Mouse (Mus musculus) megakaryocyte-erythroid progenitor cell, adult 5 weeks (primary cell): ENCODE measurements around the gene Pax8. TPM values are rescaled to one million over a fixed set of nuclear protein-coding genes. Genes with fewer than 3 reads are reported as not detected.

Source experiments
- polyA plus RNA-seq: library from polyadenylated mRNA; stranded (reverse); fragments of >175 nt; gene quantifications from 2 replicates; pipeline ENCODE4 v1.2.3, GENCODE M21; 2012

Gene Pax8
- 0.29 and 0.48 TPM in 2 replicates for polyA plus RNA-seq

GRCm38 (mm10) chr2:24475420-24475819, at the start of gene Pax8:
Gene Pax8 (minus strand): TSS chr2:24475599.

Other genes with a start within 250 kb of the Pax8 start
- 0.18 TPM in 1 of 2 replicates, not detected in the other for gene Il1f5, start 198.6 kb downstream of the Pax8 start, polyA plus RNA-seq
- gene Il1f10, start 184.4 kb downstream of the Pax8 start, polyA plus RNA-seq = not detected in 2 replicates
- 0.09 TPM in 2 replicates for gene Il1rn, start 138.7 kb downstream of the Pax8 start, polyA plus RNA-seq
- gene Psd4, start 108.0 kb downstream of the Pax8 start, polyA plus RNA-seq = 35.7 and 39.6 TPM in 2 replicates